Mouse (Mus musculus) brain, embryonic 14.5 days (tissue): Measurements from ENCODE around the gene Pvr. TPM values are rescaled to one million over a fixed set of nuclear protein-coding genes. Genes with fewer than 3 reads are reported as not detected.
A peak's percentile ranks its signal among the peaks of the same experiment; 100 is the strongest.

Experiments used
- DNase-seq: peaks from one replicate; pipeline ENCODE4 v3.0.0-alpha.2; 2011; ENCODE audit warnings: low read depth
- CTCF ChIP-seq: fragments of 200-500 bp; IDR thresholded peaks from 2 replicates; pipeline ENCODE4 v1.5.1; 2012; ENCODE audit warnings: inconsistent platforms, mild to moderate bottlenecking, moderate library complexity, borderline replicate concordance; ENCODE audit not compliant: insufficient read depth, insufficient read length; ENCODE audit errors: extremely low read depth
- POLR2A ChIP-seq: fragments of 200-500 bp; IDR thresholded peaks from 2 replicates; pipeline ENCODE4 v1.6.1; 2012; ENCODE audit warnings: mild to moderate bottlenecking, inconsistent platforms, borderline replicate concordance; ENCODE audit not compliant: poor library complexity, insufficient read depth, insufficient read length, severe bottlenecking; ENCODE audit errors: extremely low read depth
- polyA plus RNA-seq: library from polyadenylated mRNA; depleted of rRNA; stranded (reverse); fragments of >200 nt; gene quantifications from 2 replicates; pipeline ENCODE4 v1.2.3, GENCODE M21; 2012

The Pvr gene
- polyA plus RNA-seq, 1 experiment = 11.9 TPM

DNA sequence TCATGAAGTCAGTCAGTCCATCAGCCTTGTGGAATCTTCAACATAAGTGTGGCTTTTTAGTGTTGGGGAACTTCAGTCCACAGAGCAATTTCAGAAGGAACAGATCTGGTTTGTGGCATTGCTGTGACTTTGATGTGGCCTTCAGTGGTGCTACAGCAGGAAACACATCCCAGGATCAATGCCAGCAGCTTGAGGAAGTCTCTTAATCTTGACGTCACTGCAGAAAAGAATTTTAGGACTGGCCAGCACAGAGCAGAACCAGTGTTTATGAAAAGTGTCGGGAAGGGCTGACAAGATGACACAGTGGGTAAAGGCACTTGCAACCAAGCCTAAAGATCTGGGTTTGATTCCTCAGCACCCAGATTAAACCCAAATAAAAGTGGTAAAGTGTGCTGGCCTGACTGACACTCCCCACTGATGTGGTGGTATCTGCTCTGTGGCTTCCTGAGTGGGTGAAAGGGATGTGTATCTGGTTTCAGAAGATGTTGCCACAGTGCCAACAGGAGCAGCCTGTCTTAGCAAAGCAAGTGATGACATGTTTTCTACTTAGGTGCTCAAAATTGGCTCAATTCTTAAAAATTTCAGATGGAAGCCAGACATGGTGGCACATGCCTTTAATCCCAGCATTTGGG is 6.0 kb upstream of the Pvr start:
- DNase-seq = no peak
- TF ChIP-seq POLR2A = no peak
- no peak for TF ChIP-seq CTCF

DNA sequence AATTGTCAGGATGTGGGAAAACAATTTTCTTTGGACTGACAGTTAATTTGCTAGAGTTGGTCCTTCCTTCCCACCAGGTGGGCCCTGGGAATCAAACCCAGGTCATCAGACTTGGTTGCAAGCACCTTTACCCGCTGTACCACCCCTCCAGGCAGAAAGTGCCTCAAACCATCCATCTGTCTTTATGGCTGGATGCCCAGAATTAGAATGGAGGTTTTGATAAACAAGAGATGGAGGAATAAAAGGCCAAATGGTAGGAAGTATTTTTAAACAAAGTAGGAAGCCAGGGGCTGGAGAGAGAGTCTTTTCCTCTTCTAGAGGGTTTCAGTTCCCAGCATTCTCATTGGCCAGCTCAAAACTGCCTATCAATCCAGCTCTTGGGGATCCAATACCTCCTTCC is 4.4 kb upstream of the Pvr start:
- TF ChIP-seq CTCF = no peak
- no peak for TF ChIP-seq POLR2A
- DNase-seq = peak; percentile 43

DNA sequence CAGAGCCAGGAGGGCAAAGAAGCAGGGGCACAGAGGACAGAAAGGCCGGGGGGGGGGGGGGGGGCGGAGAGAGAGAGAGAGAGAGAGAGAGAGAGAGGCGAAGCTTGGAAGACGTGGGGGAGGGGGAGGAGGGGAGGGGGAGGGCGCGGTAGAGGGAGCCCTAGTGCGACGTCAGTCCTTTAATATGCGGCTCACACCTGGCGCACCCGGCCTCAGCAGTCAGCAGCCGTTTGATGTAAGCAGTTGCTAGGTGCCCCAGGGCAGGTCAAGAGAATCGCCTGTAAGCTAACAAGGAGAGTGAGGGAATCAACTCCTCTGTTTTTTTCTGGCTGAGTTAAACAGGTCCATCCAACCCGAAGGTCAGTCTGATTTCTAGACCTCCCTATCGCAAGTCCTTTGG is 2.8 kb upstream of the Pvr start:
- peak; percentile 30 for DNase-seq
- TF ChIP-seq POLR2A (no peak), CTCF (no peak)

DNA sequence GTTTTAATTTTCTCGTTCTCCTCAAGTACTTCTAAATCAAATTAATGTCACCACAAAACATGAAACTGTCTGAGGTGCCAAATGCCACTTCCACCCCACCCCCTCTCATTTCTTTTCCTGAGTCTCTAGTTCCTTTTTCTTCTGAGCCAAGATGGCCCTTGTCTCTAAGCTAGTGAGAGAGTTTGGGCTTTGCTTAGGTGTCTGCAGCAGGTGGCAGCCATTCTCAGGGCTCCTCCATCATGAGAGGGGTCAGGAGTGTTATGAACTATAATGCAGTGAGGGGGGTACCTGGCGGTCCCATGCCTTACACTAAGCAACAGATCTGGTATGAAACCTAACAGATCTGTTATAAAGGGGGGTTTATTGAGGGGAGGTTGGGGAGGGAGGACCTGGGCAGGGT is 2.4 kb upstream of the Pvr start:
- no peak for TF ChIP-seq CTCF
- DNase-seq = no peak

DNA sequence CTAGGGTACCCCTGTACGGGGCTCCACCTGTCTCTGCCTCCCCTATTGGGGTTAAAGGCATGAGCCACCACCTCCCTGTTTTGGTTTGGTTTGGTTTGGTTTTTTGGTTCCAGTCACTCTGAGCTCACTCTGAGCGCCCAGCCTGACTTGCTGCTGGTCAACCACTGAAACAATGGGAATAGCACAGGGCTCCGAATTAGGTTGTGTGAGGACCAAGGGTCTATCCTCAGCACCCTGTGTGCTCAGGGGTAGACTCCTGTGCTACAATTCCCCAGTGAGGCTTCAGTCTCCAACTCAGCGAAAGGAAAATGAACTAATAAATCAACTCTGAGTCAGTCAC is 824 bp downstream of the Pvr start:
- TF ChIP-seq POLR2A (no peak), CTCF (no peak)
- no peak for DNase-seq

DNA sequence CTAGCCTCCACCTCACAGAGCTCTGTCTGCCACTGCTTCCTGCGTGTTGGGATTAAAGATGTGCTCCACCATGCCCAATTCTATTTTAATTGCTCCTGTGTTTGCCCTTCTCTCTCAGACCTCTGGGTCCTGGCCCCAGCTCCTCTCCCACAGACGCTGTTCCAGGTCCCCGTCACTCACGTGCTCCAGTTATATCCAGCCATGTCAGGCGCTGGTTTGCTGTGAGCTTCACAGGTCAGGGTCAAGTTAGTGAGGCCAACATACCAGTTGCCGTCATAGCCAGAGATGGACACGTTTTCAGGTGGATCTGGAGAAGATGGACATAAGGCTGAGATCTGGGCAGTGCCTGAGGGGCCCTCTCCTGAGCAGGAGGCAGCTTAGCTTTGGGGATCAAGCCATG is 6.4 kb downstream of the Pvr start:
- no peak for DNase-seq
- no peak for TF ChIP-seq CTCF
- TF ChIP-seq POLR2A = no peak

DNA sequence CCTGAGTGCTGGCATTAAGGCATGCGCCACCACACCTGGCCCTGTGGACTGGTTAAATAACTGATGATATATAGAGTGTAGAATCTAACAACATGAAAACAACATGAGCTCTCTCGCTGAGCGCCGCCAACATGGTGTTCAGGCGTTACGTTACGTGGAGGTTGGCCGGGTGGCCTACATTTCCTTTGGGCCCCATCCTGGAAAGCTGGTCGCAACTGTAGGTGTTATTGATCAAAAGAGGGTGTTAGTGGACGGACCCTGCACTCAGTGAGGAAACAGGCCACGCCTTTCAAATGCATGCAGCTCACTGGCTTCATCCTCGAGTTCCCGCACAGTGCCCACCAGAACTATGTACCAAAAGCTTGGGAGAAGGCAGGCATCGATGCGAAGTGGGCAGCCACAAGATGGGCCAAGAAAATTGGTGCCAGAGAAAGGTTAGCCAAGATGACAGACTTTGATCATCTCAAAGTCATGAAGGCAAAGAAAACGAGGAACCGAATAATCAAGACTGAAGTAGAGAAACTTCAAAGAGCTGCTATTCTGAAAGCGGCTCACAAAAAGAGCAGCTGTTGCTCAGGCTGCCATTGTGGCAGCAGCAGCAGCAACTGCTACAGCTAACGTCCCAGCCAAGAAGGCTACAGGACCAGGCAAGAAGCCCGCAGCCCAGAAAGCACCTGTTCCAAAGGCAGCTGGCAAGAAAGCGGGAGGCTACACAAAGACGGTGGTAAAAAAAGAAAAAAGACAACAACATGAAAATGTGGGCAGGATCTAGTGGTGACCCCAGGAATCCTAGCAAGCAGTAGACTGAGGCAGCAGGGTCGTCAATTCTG is 9.1 kb downstream of the Pvr start:
- TF ChIP-seq CTCF (no peak), POLR2A (no peak)
- DNase-seq = peak; percentile 27

DNA sequence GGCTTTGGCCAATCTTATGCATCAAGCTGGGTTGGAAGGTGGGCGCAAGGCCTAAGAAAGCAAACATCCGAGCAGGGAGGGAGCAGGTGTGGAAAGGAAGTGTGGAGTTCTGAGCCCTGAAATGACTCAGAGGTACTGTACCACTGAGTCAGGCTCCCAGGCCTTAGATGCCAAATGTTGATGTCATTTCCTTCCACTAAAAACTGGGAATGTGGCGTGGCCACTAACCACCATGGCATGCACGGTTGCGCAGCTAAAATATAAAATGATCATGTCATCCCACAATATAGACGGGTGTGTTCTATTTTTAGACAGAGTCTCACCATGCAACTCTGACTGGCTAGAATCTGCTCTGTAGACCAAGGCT is 9.7 kb downstream of the Pvr start:
- DNase-seq = no peak
- TF ChIP-seq POLR2A (no peak), CTCF (no peak)

DNA sequence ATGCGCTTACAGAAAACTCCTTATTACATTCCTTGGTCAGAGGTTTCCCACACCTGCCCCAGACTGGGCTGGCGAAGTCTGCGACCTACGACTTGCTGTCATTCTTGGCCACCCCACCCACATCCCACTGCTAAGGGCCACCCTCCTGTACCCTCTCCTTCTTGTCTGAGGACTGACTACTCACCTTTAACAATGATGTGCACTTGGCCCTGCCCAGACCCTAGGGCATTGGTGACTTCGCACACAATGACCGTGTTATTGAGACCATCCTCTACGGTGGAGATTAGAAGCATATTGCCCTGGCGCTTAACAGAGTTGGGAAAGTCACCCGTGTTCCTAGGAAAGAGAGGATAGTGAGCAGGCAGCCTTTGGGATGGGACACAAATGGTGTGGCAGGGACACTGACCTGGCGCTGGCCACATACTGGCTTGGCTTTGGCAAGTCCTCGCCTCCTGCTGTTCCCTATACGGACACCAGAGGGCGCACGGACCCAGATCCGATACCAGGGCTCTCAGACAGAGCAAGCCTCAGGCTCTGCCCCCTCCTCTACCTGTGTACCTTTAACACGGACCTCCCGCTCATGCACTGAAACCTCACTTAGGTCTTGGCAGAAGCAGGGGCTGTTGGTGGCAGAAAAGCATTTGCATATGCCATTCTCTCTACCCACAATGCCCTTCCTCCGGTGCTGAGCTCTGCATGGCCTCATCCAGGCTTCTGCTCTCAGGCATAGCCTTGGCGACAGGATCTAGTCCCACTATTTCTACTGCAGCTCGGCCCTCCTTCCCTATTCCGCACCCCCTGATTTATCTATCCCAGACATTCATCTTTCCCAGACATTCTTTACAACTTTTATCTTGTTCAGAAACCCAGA is 10.3 kb downstream of the Pvr start:
- TF ChIP-seq POLR2A = no peak
- peak; percentile 93 for TF ChIP-seq CTCF
- peak; percentile 74 for DNase-seq

DNA sequence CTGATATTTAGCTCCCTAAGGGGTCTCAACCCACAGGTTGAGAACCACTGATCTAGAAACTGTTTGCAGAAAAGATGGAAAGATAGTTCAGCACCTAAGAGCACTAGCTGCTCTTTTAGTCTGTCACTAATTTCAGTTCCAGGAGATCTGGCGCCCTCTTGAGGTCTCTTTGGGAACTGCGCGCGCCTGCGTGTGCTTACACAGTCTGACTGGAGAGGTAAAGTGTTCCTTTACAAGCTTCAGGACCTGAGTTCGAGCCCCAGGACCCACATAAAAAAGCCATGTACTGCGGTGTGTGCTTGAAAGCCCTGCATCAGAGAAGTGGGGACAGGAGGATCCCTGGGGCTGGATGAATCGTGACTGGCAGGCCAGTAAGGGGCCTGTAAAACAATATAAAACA is 31.1 kb downstream of the Pvr start:
- peak; percentile 10 for DNase-seq
- TF ChIP-seq POLR2A (no peak), CTCF (peak; percentile 59; the same call in 1 of the 2 replicates)

DNA sequence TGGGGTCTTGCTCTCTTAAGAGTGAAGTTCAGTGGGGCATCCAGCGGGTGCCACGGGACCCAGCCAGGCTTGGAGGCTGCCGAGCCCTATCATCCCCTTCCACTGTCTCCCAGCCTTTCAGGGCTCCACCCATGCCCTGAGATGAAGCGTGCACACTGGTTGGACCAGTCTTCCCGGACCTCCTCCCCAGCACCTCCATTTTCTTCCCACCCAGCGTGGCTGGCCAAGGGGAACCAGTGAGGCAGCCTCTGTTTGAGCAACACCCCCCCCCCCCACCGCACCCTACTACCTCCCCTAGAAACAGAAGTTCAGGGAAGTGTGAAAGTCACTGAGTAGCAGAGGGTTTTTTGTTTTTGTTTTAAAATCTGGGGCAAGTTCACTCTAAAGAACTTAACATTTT is 33.1 kb downstream of the Pvr start, which contains the start of gene Ceacam19:
Gene Ceacam19, minus strand, starts transcription at position 117 of the 400 bp plus-strand sequence.
- DNase-seq = no peak
- TF ChIP-seq CTCF = no peak
- no peak for TF ChIP-seq POLR2A

DNA sequence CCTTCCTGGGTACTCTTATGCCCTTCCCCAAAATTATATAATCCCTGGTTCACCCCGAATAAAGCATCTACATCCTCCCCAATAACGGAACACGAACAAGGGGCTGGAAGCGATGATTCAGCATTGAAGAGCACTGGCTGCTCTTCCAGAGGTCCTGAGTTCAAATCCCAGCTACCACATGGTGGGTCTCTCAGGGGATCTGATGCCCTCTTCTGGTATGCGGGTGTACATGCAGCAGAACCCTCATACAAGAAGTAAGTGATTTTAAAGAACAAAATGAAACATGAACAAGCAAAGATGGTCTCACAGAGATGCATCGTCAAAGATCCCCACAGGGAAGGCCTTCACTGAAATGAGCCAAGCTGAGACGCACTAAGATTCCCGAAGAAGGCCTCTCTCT is 40.2 kb downstream of the Pvr start:
- TF ChIP-seq POLR2A (no peak), CTCF (no peak)
- no peak for DNase-seq

DNA sequence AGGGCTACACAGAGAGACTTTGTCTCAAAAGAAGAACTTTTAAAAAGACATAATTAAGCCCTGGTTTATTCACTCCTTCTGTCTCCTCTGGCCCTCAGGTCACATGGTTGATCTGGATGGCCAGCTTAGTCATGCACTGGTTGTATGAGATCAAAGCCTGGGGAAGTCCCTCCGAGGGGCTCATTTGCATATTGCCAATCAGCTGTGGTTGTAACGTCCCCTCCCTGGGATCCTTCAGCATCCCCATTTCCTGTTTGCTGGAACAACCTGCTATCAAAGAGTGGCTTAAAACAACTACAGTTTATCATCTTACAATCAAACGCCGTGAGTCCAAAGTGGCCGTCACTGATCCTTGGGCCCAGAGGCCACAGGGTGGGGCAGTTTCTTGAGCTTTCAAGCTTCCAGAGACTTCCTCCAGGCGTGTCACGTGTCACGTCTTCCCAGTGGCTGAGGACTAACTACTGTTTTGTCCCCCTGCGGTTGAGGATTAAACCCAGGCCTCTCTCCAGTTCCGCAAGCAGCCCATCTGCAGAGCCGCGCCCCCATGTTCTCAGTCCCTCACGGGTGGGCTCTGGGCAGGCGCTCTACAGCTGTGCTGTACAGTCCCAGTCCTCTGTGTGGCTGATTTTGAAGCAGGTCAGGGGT is 44.1 kb downstream of the Pvr start:
- DNase-seq = no peak
- TF ChIP-seq POLR2A = no peak
- no peak for TF ChIP-seq CTCF

DNA sequence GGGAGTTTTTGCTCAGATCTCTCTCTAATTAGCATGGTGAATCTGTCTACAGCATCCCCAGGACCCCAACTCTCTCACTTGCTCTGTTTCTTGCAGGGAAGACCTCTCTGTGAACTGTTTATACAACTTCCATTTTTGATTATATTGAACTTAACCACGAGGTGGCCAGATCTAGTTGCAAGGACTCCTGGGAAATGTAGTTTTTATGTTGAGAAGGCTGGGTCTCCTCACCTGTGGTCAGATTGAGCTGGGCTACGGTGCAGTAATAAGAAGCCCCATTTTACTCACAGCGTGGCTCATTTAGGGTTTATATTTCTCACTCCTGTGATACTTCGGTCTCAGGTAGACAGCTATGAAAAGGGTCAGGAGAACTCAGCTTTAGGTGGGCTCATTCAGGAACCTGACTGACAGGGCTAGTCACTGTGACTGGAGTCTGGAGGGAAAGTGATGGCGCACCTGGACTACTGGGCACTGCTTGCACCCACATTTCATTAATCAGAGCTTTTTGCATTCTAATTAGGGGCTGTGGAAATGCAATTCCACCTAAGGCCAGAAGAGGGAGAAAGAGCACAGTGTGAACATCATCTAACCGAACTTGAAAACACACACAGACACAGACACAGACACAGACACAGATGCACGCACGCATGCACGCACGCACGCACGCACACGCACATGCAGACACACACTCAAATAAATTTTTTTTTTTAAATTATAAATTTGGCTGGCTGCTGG is 44.8 kb downstream of the Pvr start:
- TF ChIP-seq POLR2A (no peak), CTCF (peak; percentile 56; the same call in 1 of the 2 replicates)
- peak; percentile 49 for DNase-seq
